Mouse (Mus musculus): ENCODE data around the gene Gmfg. TPM values are rescaled to one million over a fixed set of nuclear protein-coding genes. Genes with fewer than 3 reads are reported as not detected.

The Gmfg gene
- 7.7 TPM for polyA plus RNA-seq (2014; fragmentation: Illumina TruSeq; extraction: RNeasy Lipid Tissue Mini Kit (QIAGEN cat#74804); ENCODE audit: low read depth, low replicate concordance)

GRCm38 (mm10) chr7:28436932-28437570 lies at the start of gene Gmfg:
TSS of gene Gmfg (plus strand) at chr7:28437447.

GRCm38 (mm10) chr7:28392429-28393271 lies 44.6 kb upstream of the Gmfg start, which contains the start of the genes Med29 and Paf1:
TSS of gene Med29 (minus strand) at chr7:28392708.
TSS of gene Paf1 (plus strand) at chr7:28392951.

GRCm38 (mm10) chr7:28451531-28452360 lies 14.5 kb downstream of the Gmfg start, which contains the start of gene Lrfn1:
TSS of gene Lrfn1 (plus strand) at chr7:28451980.

Other genes starting within 250 kb of the Gmfg start
- 23.3 TPM for gene Eid2, start 169.6 kb upstream of the Gmfg start, polyA plus RNA-seq (2014; fragmentation: Illumina TruSeq; extraction: RNeasy Lipid Tissue Mini Kit (QIAGEN cat#74804); ENCODE audit: low read depth, low replicate concordance)
- 17.0 TPM for gene Eid2b, start 159.7 kb upstream of the Gmfg start, polyA plus RNA-seq (2014; fragmentation: Illumina TruSeq; extraction: RNeasy Lipid Tissue Mini Kit (QIAGEN cat#74804); ENCODE audit: low read depth, low replicate concordance)
- gene Selenov, start 146.3 kb upstream of the Gmfg start, polyA plus RNA-seq (2014; fragmentation: Illumina TruSeq; extraction: RNeasy Lipid Tissue Mini Kit (QIAGEN cat#74804); ENCODE audit: low read depth, low replicate concordance), result not detected
- not detected for gene Dll3, start 135.2 kb upstream of the Gmfg start, polyA plus RNA-seq (2014; fragmentation: Illumina TruSeq; extraction: RNeasy Lipid Tissue Mini Kit (QIAGEN cat#74804); ENCODE audit: low read depth, low replicate concordance)
- gene Timm50, start 125.4 kb upstream of the Gmfg start, polyA plus RNA-seq (2014; fragmentation: Illumina TruSeq; extraction: RNeasy Lipid Tissue Mini Kit (QIAGEN cat#74804); ENCODE audit: low read depth, low replicate concordance), result 11.4 TPM
- gene Supt5, start 98.7 kb upstream of the Gmfg start, polyA plus RNA-seq (2014; fragmentation: Illumina TruSeq; extraction: RNeasy Lipid Tissue Mini Kit (QIAGEN cat#74804); ENCODE audit: low read depth, low replicate concordance), result 52.4 TPM
- gene Rps16, start 86.8 kb upstream of the Gmfg start, polyA plus RNA-seq (2014; fragmentation: Illumina TruSeq; extraction: RNeasy Lipid Tissue Mini Kit (QIAGEN cat#74804); ENCODE audit: low read depth, low replicate concordance), result 162 TPM
- gene Plekhg2, start 64.8 kb upstream of the Gmfg start, polyA plus RNA-seq (2014; fragmentation: Illumina TruSeq; extraction: RNeasy Lipid Tissue Mini Kit (QIAGEN cat#74804); ENCODE audit: low read depth, low replicate concordance), result 2.1 TPM
- 16.1 TPM for gene Zfp36, start 57.2 kb upstream of the Gmfg start, polyA plus RNA-seq (2014; fragmentation: Illumina TruSeq; extraction: RNeasy Lipid Tissue Mini Kit (QIAGEN cat#74804); ENCODE audit: low read depth, low replicate concordance)
- 2.2 TPM for gene Med29, start 44.7 kb upstream of the Gmfg start, polyA plus RNA-seq (2014; fragmentation: Illumina TruSeq; extraction: RNeasy Lipid Tissue Mini Kit (QIAGEN cat#74804); ENCODE audit: low read depth, low replicate concordance)
- 67.0 TPM for gene Paf1, start 44.5 kb upstream of the Gmfg start, polyA plus RNA-seq (2014; fragmentation: Illumina TruSeq; extraction: RNeasy Lipid Tissue Mini Kit (QIAGEN cat#74804); ENCODE audit: low read depth, low replicate concordance)
- gene Lrfn1, start 14.5 kb downstream of the Gmfg start, polyA plus RNA-seq (2014; fragmentation: Illumina TruSeq; extraction: RNeasy Lipid Tissue Mini Kit (QIAGEN cat#74804); ENCODE audit: low read depth, low replicate concordance), result 0.58 TPM
- gene Ifnl2, start 73.0 kb downstream of the Gmfg start, polyA plus RNA-seq (2014; fragmentation: Illumina TruSeq; extraction: RNeasy Lipid Tissue Mini Kit (QIAGEN cat#74804); ENCODE audit: low read depth, low replicate concordance), result not detected
- gene Ifnl3, start 85.4 kb downstream of the Gmfg start, polyA plus RNA-seq (2014; fragmentation: Illumina TruSeq; extraction: RNeasy Lipid Tissue Mini Kit (QIAGEN cat#74804); ENCODE audit: low read depth, low replicate concordance), result not detected
- not detected for gene Sycn, start 103.4 kb downstream of the Gmfg start, polyA plus RNA-seq (2014; fragmentation: Illumina TruSeq; extraction: RNeasy Lipid Tissue Mini Kit (QIAGEN cat#74804); ENCODE audit: low read depth, low replicate concordance)
- not detected for gene Nccrp1, start 109.8 kb downstream of the Gmfg start, polyA plus RNA-seq (2014; fragmentation: Illumina TruSeq; extraction: RNeasy Lipid Tissue Mini Kit (QIAGEN cat#74804); ENCODE audit: low read depth, low replicate concordance)
- gene Samd4b, start 160.7 kb downstream of the Gmfg start, polyA plus RNA-seq (2014; fragmentation: Illumina TruSeq; extraction: RNeasy Lipid Tissue Mini Kit (QIAGEN cat#74804); ENCODE audit: low read depth, low replicate concordance), result 17.6 TPM
- 2.2 TPM for gene Pak4, start 160.7 kb downstream of the Gmfg start, polyA plus RNA-seq (2014; fragmentation: Illumina TruSeq; extraction: RNeasy Lipid Tissue Mini Kit (QIAGEN cat#74804); ENCODE audit: low read depth, low replicate concordance)
- gene Acp7, start 193.9 kb downstream of the Gmfg start, polyA plus RNA-seq (2014; fragmentation: Illumina TruSeq; extraction: RNeasy Lipid Tissue Mini Kit (QIAGEN cat#74804); ENCODE audit: low read depth, low replicate concordance), result not detected